In genomic region chr1:75478497-75478896, GRCm38 (mm10) we compare ENCODE assay signal across 8 mouse cellular contexts. TPM values are rescaled to one million over a fixed set of nuclear protein-coding genes. Genes with fewer than 3 reads are reported as not detected.
DNase-seq lines count a peak whose midpoint lies in the region; ATAC-seq lines count a peak whose summit lies in the region.

No protein-coding gene starts in this region.

- H3K9me3 ChIP-seq in embryonic facial prominence, embryonic 13.5 days, result no peaks in the 10 kb centered on the region
- no peaks in the 10 kb centered on the region for H3K9me3 ChIP-seq in hindbrain, embryonic 14.5 days (ENCODE audit: control insufficient read depth, low read length)
- H3K9me3 ChIP-seq in liver, embryonic 12.5 days (replicated peaks), result no peaks in the 10 kb centered on the region
- no peaks in the 10 kb centered on the region for H3K9me3 ChIP-seq in neural tube, embryonic 13.5 days

- H3K4me3 ChIP-seq in embryonic facial prominence, embryonic 13.5 days, result peak overlapping the region; percentile 85
- H3K4me3 ChIP-seq in hindbrain, embryonic 14.5 days (replicated peaks; ENCODE audit: low read length), result peak overlapping the region; percentile 87
- peak overlapping the region; percentile 68 for H3K4me3 ChIP-seq in liver, embryonic 12.5 days
- H3K4me3 ChIP-seq in neural tube, embryonic 13.5 days, result peak overlapping the region; percentile 93

- WGBS in embryonic facial prominence, embryonic 13.5 days, result 0% methylated on average over 19 of the region's 25 CpGs
- WGBS in hindbrain, embryonic 14.5 days, result 2% methylated on average over 21 of the region's 25 CpGs
- under 1% methylated on average over 25 of the region's 25 CpGs for WGBS in liver, embryonic 12.5 days (ENCODE audit: insufficient replicate concordance)
- 0% methylated on average over 11 of the region's 25 CpGs for WGBS in neural tube, embryonic 13.5 days

- peak overlapping the region; percentile 86 for H3K4me2 ChIP-seq in embryonic facial prominence, embryonic 13.5 days
- peak overlapping the region; percentile 61 for H3K4me2 ChIP-seq in hindbrain, embryonic 14.5 days (replicated peaks)
- peak overlapping the region; percentile 84 for H3K4me2 ChIP-seq in liver, embryonic 12.5 days
- H3K4me2 ChIP-seq in neural tube, embryonic 13.5 days, result peak overlapping the region; percentile 80

- peak; percentile 45 for DNase-seq in retina, postnatal 1 day
- no peak for DNase-seq in retina, embryonic 14.5 days (ENCODE audit: low spot score)
- DNase-seq in hindbrain, embryonic 14.5 days (ENCODE audit: low spot score), result no peak
- no peak for DNase-seq in ovary, postnatal 10 days (ENCODE audit: low spot score)
- no peak for DNase-seq in layer of hippocampus, adult 8-10 months (ENCODE audit: low spot score in 2 of 2)

- no peak for ATAC-seq in embryonic facial prominence, embryonic 13.5 days (ENCODE audit: insufficient number of reproducible peaks, insufficient read depth, low FRiP score, low TSS enrichment, low read depth)
- no peak; the same call in 1 of the 2 replicates for ATAC-seq in hindbrain, embryonic 14.5 days (ENCODE audit: low FRiP score)
- ATAC-seq in liver, embryonic 12.5 days, result no peak
- no peak for ATAC-seq in neural tube, embryonic 13.5 days (ENCODE audit: low read depth)

- peak overlapping the region; percentile 82 for H3K9ac ChIP-seq in embryonic facial prominence, embryonic 13.5 days
- H3K9ac ChIP-seq in hindbrain, embryonic 14.5 days, result peak overlapping the region; percentile 90
- peak overlapping the region; percentile 65 for H3K9ac ChIP-seq in liver, embryonic 12.5 days
- peak overlapping the region; percentile 92 for H3K9ac ChIP-seq in neural tube, embryonic 13.5 days

- H3K27me3 ChIP-seq in embryonic facial prominence, embryonic 13.5 days, result peaks cover 38% of the 10 kb centered on the region
- H3K27me3 ChIP-seq in hindbrain, embryonic 14.5 days (ENCODE audit: control insufficient read depth, insufficient read depth, low read length), result peaks cover under 1% of the 10 kb centered on the region; the same call in 1 of the 2 replicates
- H3K27me3 ChIP-seq in liver, embryonic 12.5 days (replicated peaks), result peaks cover 99% of the 10 kb centered on the region
- H3K27me3 ChIP-seq in neural tube, embryonic 13.5 days, result peaks cover 25% of the 10 kb centered on the region

- H3K36me3 ChIP-seq in embryonic facial prominence, embryonic 13.5 days, result peaks cover 34% of the 10 kb centered on the region
- H3K36me3 ChIP-seq in hindbrain, embryonic 14.5 days (replicated peaks; ENCODE audit: control insufficient read depth, insufficient read depth), result peaks cover 48% of the 10 kb centered on the region
- H3K36me3 ChIP-seq in liver, embryonic 12.5 days, result peaks cover 33% of the 10 kb centered on the region
- H3K36me3 ChIP-seq in neural tube, embryonic 13.5 days, result peaks cover 50% of the 10 kb centered on the region

- H3K4me1 ChIP-seq in embryonic facial prominence, embryonic 13.5 days, result peaks cover 30% of the 10 kb centered on the region
- peaks cover 38% of the 10 kb centered on the region for H3K4me1 ChIP-seq in hindbrain, embryonic 14.5 days (replicated peaks; ENCODE audit: control insufficient read depth, insufficient read depth, low read length)
- peaks cover 32% of the 10 kb centered on the region for H3K4me1 ChIP-seq in liver, embryonic 12.5 days
- peaks cover 60% of the 10 kb centered on the region for H3K4me1 ChIP-seq in neural tube, embryonic 13.5 days (replicated peaks)

- peak overlapping the region; percentile 78 for H3K27ac ChIP-seq in embryonic facial prominence, embryonic 13.5 days
- H3K27ac ChIP-seq in hindbrain, embryonic 14.5 days, result peak overlapping the region; percentile 87
- peak overlapping the region; percentile 59 for H3K27ac ChIP-seq in liver, embryonic 12.5 days
- H3K27ac ChIP-seq in neural tube, embryonic 13.5 days (replicated peaks), result peak overlapping the region; percentile 86

RNA-seq across cellular contexts. Expression of gene Chpf, which starts 0.6 kb away (rescaled TPM):
- polyA plus RNA-seq in embryonic facial prominence, embryonic 13.5 days (2015; fragmentation: Nextera tagmentation; extraction: Ambion mirVana), result 30.6 and 31.5 TPM in 2 replicates
- polyA plus RNA-seq in hindbrain, embryonic 14.5 days (2014; fragmentation: Nextera tagmentation; extraction: Ambion mirVana), result 49.2 and 55.0 TPM in 2 replicates
- polyA plus RNA-seq in liver, embryonic 12.5 days (2016; fragmentation: Nextera tagmentation; extraction: Ambion mirVana), result 13.0 and 14.5 TPM in 2 replicates
- 39.1 and 41.0 TPM in 2 replicates for polyA plus RNA-seq in neural tube, embryonic 13.5 days (2015; fragmentation: Nextera tagmentation; extraction: Ambion mirVana)
- total RNA-seq in layer of hippocampus, adult 8-10 months (2022), result 10 to 100 TPM; 71.4 to 79.7 (median 77.2) TPM

RNA-seq across cellular contexts. Expression of gene Tmem198, which starts 0.8 kb away (rescaled TPM):
- 1.1 and 1.5 TPM in 2 replicates for polyA plus RNA-seq in embryonic facial prominence, embryonic 13.5 days (2015; fragmentation: Nextera tagmentation; extraction: Ambion mirVana)
- 37.5 and 40.3 TPM in 2 replicates for polyA plus RNA-seq in hindbrain, embryonic 14.5 days (2014; fragmentation: Nextera tagmentation; extraction: Ambion mirVana)
- 0.18 and 0.20 TPM in 2 replicates for polyA plus RNA-seq in liver, embryonic 12.5 days (2016; fragmentation: Nextera tagmentation; extraction: Ambion mirVana)
- 37.2 and 40.9 TPM in 2 replicates for polyA plus RNA-seq in neural tube, embryonic 13.5 days (2015; fragmentation: Nextera tagmentation; extraction: Ambion mirVana)
- total RNA-seq in layer of hippocampus, adult 8-10 months (2022), result 10 to 100 TPM; 49.1 to 64.8 (median 55.6) TPM

RNA-seq across cellular contexts. Expression of gene Obsl1, which starts 27.8 kb away (rescaled TPM):
- 62.3 and 67.1 TPM in 2 replicates for polyA plus RNA-seq in embryonic facial prominence, embryonic 13.5 days (2015; fragmentation: Nextera tagmentation; extraction: Ambion mirVana)
- 22.6 and 25.9 TPM in 2 replicates for polyA plus RNA-seq in hindbrain, embryonic 14.5 days (2014; fragmentation: Nextera tagmentation; extraction: Ambion mirVana)
- 25.2 and 27.9 TPM in 2 replicates for polyA plus RNA-seq in liver, embryonic 12.5 days (2016; fragmentation: Nextera tagmentation; extraction: Ambion mirVana)
- polyA plus RNA-seq in neural tube, embryonic 13.5 days (2015; fragmentation: Nextera tagmentation; extraction: Ambion mirVana), result 28.1 and 30.1 TPM in 2 replicates
- 10 to 100 TPM; 20.8 to 25.7 (median 23.1) TPM for total RNA-seq in layer of hippocampus, adult 8-10 months (2022)

RNA-seq across cellular contexts. Expression of gene Asic4, which starts 28.3 kb away (rescaled TPM):
- 0.30 and 0.45 TPM in 2 replicates for polyA plus RNA-seq in embryonic facial prominence, embryonic 13.5 days (2015; fragmentation: Nextera tagmentation; extraction: Ambion mirVana)
- polyA plus RNA-seq in hindbrain, embryonic 14.5 days (2014; fragmentation: Nextera tagmentation; extraction: Ambion mirVana), result 4.9 and 5.0 TPM in 2 replicates
- polyA plus RNA-seq in liver, embryonic 12.5 days (2016; fragmentation: Nextera tagmentation; extraction: Ambion mirVana), result 0.83 and 1.3 TPM in 2 replicates
- polyA plus RNA-seq in neural tube, embryonic 13.5 days (2015; fragmentation: Nextera tagmentation; extraction: Ambion mirVana), result 28.7 and 28.8 TPM in 2 replicates
- 1 to 10 TPM; 5.8 to 6.6 (median 6.0) TPM for total RNA-seq in layer of hippocampus, adult 8-10 months (2022)

RNA-seq across cellular contexts. Expression of gene Inha, which starts 28.4 kb away (rescaled TPM):
- 12.3 and 13.2 TPM in 2 replicates for polyA plus RNA-seq in embryonic facial prominence, embryonic 13.5 days (2015; fragmentation: Nextera tagmentation; extraction: Ambion mirVana)
- 9.7 and 9.9 TPM in 2 replicates for polyA plus RNA-seq in hindbrain, embryonic 14.5 days (2014; fragmentation: Nextera tagmentation; extraction: Ambion mirVana)
- 1.1 and 1.2 TPM in 2 replicates for polyA plus RNA-seq in liver, embryonic 12.5 days (2016; fragmentation: Nextera tagmentation; extraction: Ambion mirVana)
- polyA plus RNA-seq in neural tube, embryonic 13.5 days (2015; fragmentation: Nextera tagmentation; extraction: Ambion mirVana), result 13.3 and 13.7 TPM in 2 replicates
- total RNA-seq in layer of hippocampus, adult 8-10 months (2022), result 10 to 100 TPM; 13.0 to 19.2 (median 16.8) TPM

Comparison
In these comparisons a context has a peak if more than half of its experiments do, and no peak if none do; other contexts are left out.
1. RNA of gene Tmem198, which starts 0.8 kb away (polyA plus RNA-seq): 37.2 to 40.9 TPM in neural tube, embryonic 13.5 days and 37.5 to 40.3 TPM in hindbrain, embryonic 14.5 days; 1.1 to 1.5 TPM in embryonic facial prominence, embryonic 13.5 days and 0.18 to 0.20 TPM in liver, embryonic 12.5 days; every median in the first group is over 10 times any median in the second.
2. Peak in every context shown above with its lines, with median percentiles within 50 percentile points of each other: H3K27ac ChIP-seq, H3K4me2 ChIP-seq, H3K4me3 ChIP-seq and H3K9ac ChIP-seq.